Mouse (Mus musculus): ENCODE results near the gene Cxcl12.

Cxcl12 gene

DNA sequence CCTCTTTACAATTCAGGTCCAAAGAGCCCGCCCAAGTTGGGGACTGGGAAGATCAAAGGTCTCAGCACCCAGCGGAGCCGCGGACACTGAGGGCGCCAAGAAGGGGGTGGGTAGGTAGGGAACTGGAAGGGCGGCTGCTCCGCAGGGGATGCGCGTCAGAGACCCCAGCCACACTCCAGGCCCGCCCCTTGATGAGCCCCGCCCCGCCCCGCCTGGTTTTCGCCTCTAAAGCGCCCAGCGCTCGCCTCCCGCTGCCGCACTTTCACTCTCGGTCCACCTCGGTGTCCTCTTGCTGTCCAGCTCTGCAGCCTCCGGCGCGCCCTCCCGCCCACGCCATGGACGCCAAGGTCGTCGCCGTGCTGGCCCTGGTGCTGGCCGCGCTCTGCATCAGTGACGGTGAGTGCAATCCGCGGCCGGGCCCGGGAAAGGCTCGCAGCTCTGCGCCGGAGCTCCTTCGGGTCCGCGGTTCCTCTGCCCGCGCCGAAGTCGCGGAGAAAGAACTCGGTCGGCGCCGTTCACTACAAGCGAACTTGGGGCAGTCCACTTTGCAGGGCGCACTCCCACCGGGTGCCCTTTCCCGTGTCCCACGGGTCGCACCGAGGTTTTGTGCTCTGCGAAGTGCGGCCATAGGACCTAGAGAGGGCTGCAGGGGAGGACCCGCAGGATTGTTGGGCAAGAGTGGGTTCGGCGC, at the start of gene Cxcl12:
Gene Cxcl12 (plus strand): TSS at position 215 of the 691 bp plus-strand sequence.
- DNase-seq, result peak; percentile 34 to 43

GRCm38 (mm10) chr6:117122074-117122473, 46.3 kb upstream of the Cxcl12 start:
- no peak for DNase-seq

GRCm38 (mm10) chr6:117126356-117126755, 42.0 kb upstream of the Cxcl12 start:
- no peak for DNase-seq

DNA sequence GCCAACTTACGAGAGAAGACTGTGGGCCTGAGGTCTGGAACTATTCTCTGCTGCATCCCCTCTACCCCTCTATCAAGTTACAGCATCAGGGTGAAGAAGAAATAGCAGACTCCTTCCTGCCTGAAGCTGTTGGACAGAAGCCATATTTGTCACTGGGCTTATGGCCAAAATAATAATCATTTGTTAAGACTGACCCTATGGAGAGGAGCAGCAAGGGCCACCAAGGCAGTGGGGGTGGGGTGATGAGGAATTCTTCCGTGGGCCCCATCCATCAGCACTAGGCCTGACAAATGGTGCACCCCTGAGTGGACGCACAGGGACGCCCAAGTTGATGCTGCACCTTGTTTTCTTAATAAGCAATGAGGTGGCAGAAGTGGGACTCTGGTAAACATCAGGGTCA, 38.9 kb upstream of the Cxcl12 start:
- no peak for DNase-seq

DNA sequence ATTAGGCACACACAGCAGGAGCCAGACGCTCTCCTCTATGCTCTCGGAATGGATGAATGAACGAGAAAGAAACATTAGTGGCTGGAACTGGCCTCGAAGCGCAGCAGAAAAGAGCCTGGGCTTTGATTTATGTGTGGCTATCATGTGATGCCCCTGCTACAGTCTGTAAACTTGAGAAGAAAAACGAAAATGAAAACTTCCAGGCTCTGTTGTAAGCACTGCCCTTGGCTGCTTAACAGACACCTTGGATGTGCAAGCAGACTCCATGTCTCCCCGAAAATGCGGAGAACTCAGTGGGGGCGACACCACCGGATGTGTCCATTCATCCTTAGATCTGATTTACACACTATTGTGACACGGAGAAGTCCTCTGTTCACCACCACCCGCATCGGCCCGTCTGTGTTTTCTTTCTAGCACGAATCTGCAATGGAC, 37.6 kb upstream of the Cxcl12 start:
- DNase-seq, result no peak

DNA sequence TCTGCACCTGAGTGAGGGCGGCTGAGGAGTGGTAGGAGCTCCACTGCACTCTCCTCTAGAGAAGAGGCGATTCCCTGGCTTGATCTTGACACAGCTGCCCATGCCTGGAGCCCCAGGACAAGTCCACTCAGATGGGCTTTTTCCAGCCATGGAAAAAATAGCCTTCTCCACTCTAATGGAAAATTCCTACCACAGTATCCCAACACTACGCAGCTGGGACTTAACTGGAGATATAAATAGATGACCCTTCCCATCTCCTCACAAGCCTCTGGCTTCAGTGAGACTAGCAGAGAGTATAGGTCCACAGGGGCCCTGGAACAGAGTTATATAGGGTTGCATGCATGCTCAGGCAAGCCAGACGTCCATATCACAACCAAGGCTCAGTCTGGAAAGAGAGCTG, 33.8 kb upstream of the Cxcl12 start:
- DNase-seq, result no peak

GRCm38 (mm10) chr6:117137735-117138134, 30.6 kb upstream of the Cxcl12 start:
- no peak for DNase-seq

DNA sequence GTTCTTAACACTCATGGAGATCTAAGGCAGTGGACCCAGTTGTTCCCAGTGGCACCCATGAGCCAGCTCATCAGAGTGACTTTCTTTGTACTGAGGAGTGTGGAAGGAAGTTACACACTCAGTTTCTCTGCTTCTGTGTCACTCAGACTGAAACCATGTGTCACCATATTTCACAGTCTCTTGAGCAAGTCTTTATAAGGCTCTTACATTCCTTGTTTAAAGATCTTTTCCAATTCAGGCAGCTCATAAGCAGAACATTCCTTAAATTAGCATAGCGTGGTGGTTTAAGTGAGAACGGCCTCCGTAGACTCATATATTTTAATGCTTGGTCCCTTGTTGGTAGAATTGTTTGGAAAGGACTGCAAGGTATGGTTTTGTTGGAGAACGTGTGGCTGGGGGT, 27.4 kb upstream of the Cxcl12 start:
- DNase-seq, result no peak

DNA sequence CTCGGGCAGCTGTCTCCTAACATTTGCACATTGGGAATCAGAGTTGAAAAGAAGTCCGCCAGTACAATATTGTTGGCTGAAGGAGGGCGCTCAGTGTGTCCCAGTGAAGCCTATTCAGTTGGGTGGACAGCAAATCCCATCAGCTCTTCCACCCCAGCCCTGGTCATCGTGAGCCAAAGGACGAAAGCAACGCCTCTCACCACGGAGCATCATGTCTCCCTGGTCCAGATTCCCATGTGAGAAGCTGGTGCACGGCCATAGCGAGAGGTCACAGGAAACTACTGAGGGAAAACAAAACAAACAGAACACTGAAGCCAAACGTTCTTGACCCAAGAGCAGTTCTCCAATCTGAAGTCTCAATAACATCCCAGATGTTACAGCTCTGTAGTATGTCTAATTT, 21.4 kb upstream of the Cxcl12 start:
- no peak for DNase-seq

- no peak for DNase-seq
Observed at GRCm38 (mm10) chr6:117151484-117152149, 16.7 kb upstream of the Cxcl12 start.

DNA sequence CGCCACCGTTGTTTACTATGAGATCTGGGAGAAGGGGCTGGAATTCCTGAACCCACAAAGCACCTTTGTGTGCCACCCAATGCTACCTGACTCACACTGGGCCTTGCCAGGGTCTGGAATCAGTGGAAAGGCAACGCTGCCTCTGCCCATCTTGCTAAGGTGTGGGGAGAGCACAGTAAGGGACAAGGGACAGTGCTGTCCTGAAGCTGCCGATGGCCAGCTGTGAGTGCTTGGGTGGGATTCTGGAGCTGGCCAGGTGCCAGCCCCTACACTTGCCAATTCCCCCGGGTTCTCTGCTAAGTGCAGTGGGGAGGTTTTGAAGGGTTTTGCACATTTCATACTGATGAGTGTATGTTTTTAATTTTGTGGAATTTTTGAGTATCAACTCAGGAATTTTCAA, 15.3 kb upstream of the Cxcl12 start:
- no peak for DNase-seq

DNA sequence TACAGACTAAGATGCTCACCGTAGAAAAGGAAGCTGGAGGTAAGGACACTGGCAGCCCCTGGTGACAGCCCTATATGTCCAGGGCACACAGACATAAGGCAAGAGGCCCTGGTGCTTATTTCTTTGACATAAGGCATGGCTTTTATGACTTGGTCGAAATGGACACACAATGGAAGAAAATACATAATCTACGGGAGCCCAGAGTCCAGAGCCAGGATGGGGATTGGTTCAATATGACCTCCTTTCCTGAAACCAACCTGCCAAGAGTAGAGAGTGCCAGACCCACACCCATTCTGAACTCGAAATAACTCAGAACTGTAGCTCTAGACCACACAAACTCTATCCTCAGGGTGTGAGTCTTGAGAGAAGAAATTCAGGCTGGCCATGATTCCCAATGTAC, 11.5 kb upstream of the Cxcl12 start:
- DNase-seq, result no peak

GRCm38 (mm10) chr6:117159710-117160690, 8.3 kb upstream of the Cxcl12 start:
- DNase-seq, result no peak

DNA sequence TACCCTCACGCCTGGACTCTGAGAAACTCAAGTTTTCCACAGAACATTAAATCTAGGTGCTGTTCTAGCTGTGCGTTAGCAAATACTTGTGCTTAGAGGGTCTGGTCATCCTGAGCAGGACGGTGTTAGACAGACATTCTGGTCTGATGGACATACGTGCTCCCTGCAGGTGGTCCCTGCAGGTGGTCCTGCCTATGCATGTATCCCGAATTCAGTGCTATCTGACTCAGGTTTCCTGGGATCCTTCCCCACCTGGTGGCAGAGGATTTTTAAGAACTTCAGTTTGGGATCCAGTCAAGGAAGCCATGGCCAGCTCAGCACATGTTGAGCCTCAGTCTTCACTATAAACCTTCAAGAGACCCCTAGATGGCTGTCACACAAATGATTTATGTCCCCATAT, 4.8 kb upstream of the Cxcl12 start:
- no peak for DNase-seq

DNA sequence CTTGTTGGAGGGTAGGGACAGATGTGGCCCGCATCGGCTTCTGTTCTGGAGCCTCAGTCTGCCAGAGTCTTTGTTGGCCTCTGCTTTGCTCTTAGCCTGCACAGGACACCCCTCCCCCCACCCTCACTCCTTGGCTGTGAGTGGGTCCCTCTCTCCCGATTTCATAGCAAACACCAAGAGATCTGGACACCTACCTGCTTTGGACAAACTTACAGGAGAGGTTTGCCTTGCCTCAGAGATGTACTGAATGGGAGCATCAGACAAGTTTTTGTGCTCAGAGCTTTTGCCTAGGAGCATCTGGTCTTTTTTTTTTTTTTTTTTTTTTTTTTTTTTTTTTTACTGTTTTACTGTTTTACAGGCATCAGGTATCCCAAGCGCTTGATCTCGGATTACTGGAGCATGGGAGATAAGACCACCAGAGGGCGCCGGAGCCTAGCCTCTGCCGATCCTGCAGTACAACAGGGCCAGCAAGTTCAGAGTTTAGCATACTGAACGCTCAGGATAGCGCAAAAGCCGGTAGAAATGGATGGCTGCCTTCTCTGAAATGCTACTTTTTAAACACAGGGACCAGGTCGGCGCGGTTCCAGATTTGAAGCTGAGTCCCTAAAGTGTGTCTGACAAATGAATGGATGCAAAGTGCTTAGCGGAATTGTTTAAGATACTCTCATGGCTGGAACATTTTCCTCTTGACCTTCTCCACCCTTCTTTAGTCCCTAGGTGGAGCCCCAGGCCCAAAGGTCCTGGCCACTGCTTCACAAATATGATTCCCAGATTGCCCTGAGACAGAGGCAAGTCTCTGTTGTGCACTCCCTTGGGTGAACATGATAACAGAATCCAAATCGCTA, 1.5 kb upstream of the Cxcl12 start:
- peak; percentile 76 to 79 for DNase-seq

- no peak for DNase-seq
Observed at GRCm38 (mm10) chr6:117167426-117167730, 957 bp upstream of the Cxcl12 start.

GRCm38 (mm10) chr6:117169051-117169909, 945 bp downstream of the Cxcl12 start:
- no peak for DNase-seq

GRCm38 (mm10) chr6:117169910-117170747, 1.8 kb downstream of the Cxcl12 start:
- no peak for DNase-seq

DNA sequence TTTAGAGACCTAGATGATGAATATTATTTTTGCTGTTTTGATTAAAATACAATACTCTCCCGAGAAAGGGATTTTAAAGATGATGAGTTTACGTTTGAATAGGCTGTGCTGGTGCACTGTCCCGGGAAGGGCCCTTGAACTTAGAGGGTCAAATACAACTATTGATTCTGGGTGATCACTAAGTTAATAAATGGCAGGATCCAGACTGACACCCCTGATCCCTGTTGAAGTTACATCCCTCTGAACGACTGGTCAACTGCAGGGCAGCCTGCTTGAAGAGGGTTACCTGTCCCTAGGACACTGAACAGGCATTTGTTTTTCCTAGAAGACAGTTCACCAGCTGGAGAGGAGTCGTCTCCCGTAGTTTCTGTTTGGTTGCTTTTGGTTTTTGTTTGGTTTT, 4.0 kb downstream of the Cxcl12 start:
- DNase-seq, result no peak

GRCm38 (mm10) chr6:117173876-117174275, 5.5 kb downstream of the Cxcl12 start:
- peak; percentile 54 to 57 for DNase-seq
